Mouse (Mus musculus): Measurements from ENCODE around the gene Raver2.

DNA sequence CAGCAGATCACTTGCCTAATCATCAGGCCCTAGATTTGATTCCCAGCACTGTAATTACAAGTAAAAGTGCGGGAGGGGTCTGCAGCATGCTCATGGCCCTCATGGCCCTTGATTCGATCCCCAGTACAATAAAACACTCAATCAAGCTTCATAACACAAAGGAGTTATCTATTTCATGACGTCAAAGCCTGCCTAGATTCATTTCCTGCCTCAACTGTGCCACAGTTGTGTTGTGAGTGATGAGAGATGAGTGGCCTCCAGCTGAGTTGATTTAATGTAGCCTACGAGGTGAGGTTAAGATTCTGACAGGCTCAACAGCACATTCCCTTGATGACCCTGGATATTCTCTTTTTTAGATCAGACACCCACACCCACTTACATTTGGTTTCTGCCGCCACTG, 110.3 kb downstream of the Raver2 start:
- TF ChIP-seq CTCF (IDR thresholded peaks at IDR 0.05; ENCODE audit: low read depth) (no peak), EP300 (optimal IDR thresholded peaks at IDR 0.05) (no peak)

Data from stomach, postnatal 0 days (tissue).